Mouse (Mus musculus) naive thymus-derived CD4-positive, alpha-beta T cell, adult 2 months (primary cell): Measurements from ENCODE around the gene Vmn2r111.
"Not testable (repeated sequence)": the region's sequence is repeated elsewhere in the genome, so short reads cannot be mapped to it uniquely, and the experiment has no call there.

Experiments used
- DNase-seq: peaks from one replicate; pipeline ENCODE4 v3.0.0-alpha.2; 2011; ENCODE audit warnings: low read depth

Vmn2r111 gene

DNA sequence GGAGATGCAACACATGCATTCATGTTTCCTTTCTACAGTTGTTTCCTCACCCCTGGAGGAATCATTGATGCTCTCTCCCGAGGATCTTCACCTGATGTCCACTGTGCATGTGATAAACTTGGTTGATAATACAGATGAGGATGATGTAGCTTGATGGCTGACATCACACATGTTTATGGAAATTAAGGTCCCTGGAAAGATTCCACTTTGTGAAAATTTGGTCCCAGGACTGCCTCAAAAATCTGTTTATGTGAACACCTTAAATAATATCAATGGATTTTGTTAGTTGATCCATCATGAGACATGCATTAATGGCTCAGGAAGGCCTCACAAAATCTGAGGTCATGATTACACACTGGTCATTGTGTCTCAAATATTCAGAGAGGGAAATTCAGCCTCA, at the start of gene Vmn2r111:
Vmn2r111 (minus strand) TSS at position 101 of the 400 bp plus-strand sequence.
- DNase-seq: not testable (repeated sequence)

DNA sequence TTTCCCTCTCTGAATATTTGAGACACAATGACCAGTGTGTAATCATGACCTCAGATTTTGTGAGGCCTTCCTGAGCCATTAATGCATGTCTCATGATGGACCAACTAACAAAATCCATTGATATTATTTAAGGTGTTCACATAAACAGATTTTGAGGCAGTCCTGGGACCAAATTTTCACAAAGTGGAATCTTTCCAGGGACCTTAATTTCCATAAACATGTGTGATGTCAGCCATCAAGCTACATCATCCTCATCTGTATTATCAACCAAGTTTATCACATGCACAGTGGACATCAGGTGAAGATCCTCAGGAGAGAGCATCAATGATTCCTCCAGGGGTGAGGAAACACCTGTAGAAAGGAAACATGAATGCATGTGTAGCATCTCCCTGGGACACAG, 27.4 kb upstream of the Vmn2r111 start, which contains the start of gene Vmn2r112:
Vmn2r112 (plus strand) TSS at position 301 of the 400 bp plus-strand sequence.
- not testable (repeated sequence) for DNase-seq

DNA sequence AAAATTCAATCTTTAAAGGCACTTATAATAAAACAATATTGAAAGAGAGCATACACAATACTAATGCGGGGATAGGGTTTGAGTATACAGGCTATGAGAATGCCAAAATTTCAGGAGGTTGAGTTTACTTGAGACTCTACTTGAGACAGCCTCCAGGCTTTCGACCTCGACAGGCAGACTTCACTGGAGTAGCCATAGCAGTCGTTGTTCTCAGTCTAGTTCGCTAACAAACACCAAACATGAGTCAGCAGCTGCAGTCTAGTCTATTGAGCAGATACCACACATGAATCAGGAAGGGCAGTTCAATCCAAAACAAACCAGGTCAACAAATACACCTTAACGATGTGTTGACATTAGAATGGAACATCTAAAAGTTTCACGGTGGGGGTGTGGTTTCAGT, 52.8 kb downstream of the Vmn2r111 start:
- DNase-seq: not testable (repeated sequence)

DNA sequence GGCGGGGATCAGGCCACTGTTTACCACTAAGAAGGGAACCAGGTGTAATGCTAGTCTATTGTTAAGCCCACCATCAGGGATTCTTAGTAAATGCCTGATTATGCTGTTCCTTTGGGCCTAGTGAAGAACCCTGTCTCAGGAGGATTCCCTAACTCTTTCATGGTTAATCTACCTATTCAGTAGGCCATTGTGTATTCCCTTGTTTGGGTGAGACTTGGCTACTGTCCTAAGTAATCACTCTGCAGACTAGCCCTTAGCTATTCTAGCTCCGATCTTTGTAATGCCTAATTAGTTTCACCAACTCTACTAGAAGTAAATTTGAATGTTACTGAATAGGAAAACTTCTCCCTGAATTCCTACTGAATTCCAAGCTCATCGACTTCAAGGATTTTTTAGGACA, 53.2 kb downstream of the Vmn2r111 start:
- not testable (repeated sequence) for DNase-seq

DNA sequence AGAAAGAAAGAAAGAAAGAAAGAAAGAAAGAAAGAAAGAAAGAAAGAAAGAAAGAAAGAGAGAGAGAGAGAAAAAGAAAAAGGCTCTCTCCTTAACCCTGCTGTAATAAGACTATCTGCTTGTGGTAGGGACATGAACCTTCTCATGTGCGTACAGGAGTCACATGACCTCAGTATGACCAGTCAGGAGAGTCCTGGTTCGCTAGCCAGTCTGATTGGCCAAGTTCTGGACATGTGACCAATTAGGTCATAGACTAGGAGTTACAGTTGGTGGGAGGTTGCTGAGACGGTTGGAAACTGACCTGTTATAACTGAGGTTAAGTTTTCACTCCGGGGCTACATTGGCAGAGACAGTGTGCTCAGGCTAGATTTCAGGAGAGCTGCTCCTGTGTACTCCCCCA, 76.2 kb downstream of the Vmn2r111 start:
- no peak for DNase-seq
